Mouse (Mus musculus) mature B cell (primary cell): ENCODE results near the gene Traf3ip2.

Experiments
- in situ Hi-C: fragments of 300-500 bp; cut with MboI; formaldehyde crosslinking; loops from 2 replicates; pipeline ENCODE4 v1.14.3; 2019

Traf3ip2 gene

GRCm38 (mm10) chr10:39612633-39612988 lies at the start of gene Traf3ip2:
Gene Traf3ip2 (plus strand): TSS chr10:39612934.
- in situ Hi-C loops, result no loop called here

GRCm38 (mm10) chr10:39563552-39564223 lies 49.0 kb upstream of the Traf3ip2 start:
- in situ Hi-C loops, result no loop called here

DNA sequence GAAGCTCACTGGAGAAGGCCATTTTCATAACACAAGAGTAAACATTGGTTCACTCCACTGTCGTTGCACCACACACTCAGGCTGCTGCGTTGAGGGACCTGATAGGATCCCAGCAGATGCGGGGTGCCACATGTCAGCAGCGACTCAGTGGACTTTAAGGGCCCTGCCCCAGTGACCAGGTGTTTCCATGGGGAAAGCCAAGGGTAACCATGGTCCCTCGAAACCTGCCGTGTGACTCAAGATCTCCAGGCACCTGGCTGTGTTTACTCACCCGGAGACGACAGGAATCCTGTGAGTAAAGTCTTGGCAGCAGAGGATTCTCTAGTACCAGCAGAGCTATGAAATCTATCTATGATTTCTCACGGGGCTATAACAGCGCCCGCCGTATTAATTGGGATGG lies 45.8 kb upstream of the Traf3ip2 start:
- in situ Hi-C loops, result no loop called here

- in situ Hi-C loops, result no loop called here
Observed at GRCm38 (mm10) chr10:39568991-39569390, 43.7 kb upstream of the Traf3ip2 start.

DNA sequence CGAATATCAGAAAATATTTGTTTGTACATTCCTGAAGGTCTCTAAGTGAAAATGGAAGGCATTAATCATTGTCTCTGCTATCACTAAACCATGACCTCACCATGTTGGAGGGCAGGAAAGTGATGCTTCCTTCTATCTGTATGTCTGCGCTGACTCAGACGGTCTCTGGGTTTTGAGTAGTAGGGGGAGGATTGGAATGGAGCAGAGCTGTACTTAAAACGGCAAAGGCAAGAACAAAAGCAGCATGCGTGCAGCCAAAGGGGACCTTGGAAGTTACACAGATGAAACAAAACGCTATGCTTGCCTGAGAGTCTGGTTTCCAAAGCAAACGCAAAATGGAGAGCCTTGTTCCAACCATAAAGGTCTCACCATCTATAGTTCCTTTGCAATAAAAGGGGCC lies 41.7 kb upstream of the Traf3ip2 start:
- in situ Hi-C loops, result no loop called here

GRCm38 (mm10) chr10:39572050-39572671 lies 40.6 kb upstream of the Traf3ip2 start:
- in situ Hi-C loops, result no loop called here

- in situ Hi-C loops, result no loop called here
Observed at GRCm38 (mm10) chr10:39572672-39573051, 40.1 kb upstream of the Traf3ip2 start.

GRCm38 (mm10) chr10:39576466-39576865 lies 36.3 kb upstream of the Traf3ip2 start:
- in situ Hi-C loops, result no loop called here

GRCm38 (mm10) chr10:39580477-39580876 lies 32.3 kb upstream of the Traf3ip2 start:
- in situ Hi-C loops, result no loop called here

DNA sequence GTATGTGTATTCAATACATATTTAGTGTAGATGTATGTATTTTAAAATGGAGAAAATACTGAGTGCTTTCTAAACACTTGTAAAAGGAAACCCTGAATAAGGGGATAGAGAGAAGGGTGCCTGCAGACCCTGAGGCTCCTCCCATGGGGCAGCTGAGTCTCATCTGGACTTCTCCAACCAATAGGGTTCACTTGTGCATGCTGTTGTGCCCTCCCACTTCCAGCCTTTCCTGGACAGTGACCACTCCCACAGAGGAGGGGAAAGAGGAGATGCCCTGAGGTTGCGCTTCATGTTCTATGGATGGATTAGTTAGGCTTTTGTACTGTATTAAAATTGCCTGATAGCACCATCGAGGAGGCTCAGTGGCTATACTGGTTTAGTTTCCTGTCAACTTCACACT lies 30.3 kb upstream of the Traf3ip2 start:
- in situ Hi-C loops, result no loop called here

DNA sequence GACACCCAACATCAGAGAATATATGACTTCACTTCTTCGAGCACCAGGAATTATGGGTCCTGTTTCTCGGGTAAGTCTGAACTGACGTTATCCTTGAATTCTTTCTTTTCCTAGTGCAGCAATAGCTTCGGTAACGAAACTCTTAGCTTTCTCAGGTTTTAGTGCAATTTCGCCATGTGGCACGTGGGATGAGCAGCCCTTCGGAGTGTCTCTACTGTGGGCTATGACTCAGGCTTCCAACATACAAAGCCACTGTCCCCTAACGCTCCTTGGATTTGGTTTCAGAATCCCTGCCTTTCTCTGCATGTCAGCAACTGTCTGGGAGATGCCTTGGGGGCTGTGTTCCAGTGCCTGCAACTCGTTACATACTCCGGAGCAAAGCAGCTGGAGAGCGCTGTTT lies 29.0 kb upstream of the Traf3ip2 start:
- in situ Hi-C loops, result no loop called here

DNA sequence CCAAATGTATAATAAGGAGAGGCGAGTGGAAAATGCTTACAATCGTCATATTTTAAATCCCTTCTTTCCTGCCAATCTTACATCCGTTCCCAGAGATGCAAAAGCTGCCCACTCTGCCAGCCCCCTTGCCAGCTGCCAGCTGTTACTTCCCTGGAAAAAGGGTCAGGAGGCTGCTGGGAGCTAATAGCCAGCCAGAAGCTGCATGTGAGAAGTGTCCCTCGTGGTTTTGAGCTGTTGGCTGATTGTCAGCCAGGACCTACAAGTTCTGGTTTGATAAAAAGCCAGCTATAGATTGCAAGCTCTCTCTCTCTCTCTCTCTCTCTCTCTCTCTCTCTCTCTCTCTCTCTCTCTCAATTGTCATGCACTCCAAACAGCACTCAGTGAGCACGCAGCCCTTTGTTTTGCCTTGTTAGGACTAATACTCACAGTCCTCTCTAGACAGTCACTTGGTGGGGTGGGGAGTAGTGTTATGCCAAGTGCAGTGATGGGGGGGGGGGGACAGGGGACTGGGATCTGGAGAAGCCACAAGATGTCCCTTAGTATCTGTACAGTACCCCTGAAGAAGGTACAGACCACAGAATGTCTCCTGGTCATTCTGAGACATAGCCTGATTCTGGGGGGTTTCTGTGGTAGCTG lies 25.3 kb upstream of the Traf3ip2 start:
- in situ Hi-C loops, result no loop called here

- in situ Hi-C loops, result no loop called here
Observed at GRCm38 (mm10) chr10:39587973-39588746, 24.6 kb upstream of the Traf3ip2 start.

DNA sequence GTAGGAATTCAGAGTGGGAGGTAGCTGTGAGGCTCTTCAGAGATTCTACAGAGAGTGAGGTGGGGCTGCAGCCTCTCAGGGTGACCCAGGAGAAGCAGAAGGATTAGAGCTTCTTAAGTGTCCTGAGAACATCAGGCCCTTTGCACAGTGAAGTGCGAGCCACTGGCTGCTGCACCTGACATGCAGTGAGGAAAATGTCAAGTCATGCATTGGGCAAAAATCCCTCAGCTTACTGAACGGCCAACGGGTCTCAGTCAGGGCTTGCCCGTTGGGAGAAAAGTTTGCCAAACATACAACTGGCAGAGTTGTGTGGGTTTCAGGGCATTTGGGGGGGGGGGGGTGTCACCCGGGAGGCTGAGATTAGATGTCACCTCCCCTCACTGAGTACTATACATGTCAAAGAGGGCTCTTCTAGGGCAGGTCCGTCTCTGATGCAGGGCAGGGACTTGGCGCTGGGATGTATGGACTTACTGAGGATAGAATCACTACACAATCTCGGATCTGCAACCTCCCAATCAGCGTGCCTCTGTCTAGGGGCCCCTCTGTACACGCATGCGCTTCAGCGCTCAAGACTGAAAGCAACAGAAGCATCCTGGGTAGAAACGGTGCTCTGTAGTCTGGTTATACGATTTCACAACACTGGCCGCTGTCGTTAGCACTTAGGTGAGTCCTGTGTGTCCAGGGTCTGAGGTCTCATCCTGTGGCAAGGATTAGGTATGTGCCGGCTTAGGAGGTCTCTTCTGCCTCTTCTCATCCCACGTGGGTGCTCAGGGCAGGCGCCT lies 22.8 kb upstream of the Traf3ip2 start:
- in situ Hi-C loops, result no loop called here

GRCm38 (mm10) chr10:39590629-39591028 lies 22.1 kb upstream of the Traf3ip2 start:
- in situ Hi-C loops, result no loop called here

GRCm38 (mm10) chr10:39592501-39592900 lies 20.2 kb upstream of the Traf3ip2 start:
- in situ Hi-C loops, result no loop called here

DNA sequence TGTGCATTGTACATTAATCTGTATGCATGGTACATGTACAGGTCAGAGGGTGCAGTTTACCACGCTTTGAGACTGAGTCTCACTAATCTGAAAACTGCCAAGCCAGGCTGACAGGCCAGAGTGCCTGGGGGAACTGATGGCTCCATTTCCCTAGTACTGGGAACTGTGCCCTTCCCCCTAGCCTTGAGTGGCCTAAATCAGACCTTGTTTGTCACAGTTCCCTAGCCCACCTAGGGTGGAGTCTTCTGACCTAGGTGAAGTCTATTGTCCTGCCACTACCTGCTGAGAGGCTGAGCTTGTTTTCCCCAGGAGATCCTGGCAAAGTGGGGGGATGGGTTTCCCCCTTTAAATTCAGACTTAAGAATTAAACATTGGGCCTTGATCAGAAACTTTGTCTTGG lies 18.0 kb upstream of the Traf3ip2 start:
- in situ Hi-C loops, result no loop called here

GRCm38 (mm10) chr10:39595862-39596261 lies 16.9 kb upstream of the Traf3ip2 start:
- in situ Hi-C loops, result no loop called here

- in situ Hi-C loops, result no loop called here
Observed at GRCm38 (mm10) chr10:39597116-39597791, 15.5 kb upstream of the Traf3ip2 start.

GRCm38 (mm10) chr10:39597792-39598183 lies 14.9 kb upstream of the Traf3ip2 start:
- in situ Hi-C loops, result no loop called here

- in situ Hi-C loops, result no loop called here
Observed at GRCm38 (mm10) chr10:39599601-39600000, 13.1 kb upstream of the Traf3ip2 start.
